Mouse (Mus musculus): ENCODE results near the gene Mad1l1.

The Mad1l1 gene

DNA sequence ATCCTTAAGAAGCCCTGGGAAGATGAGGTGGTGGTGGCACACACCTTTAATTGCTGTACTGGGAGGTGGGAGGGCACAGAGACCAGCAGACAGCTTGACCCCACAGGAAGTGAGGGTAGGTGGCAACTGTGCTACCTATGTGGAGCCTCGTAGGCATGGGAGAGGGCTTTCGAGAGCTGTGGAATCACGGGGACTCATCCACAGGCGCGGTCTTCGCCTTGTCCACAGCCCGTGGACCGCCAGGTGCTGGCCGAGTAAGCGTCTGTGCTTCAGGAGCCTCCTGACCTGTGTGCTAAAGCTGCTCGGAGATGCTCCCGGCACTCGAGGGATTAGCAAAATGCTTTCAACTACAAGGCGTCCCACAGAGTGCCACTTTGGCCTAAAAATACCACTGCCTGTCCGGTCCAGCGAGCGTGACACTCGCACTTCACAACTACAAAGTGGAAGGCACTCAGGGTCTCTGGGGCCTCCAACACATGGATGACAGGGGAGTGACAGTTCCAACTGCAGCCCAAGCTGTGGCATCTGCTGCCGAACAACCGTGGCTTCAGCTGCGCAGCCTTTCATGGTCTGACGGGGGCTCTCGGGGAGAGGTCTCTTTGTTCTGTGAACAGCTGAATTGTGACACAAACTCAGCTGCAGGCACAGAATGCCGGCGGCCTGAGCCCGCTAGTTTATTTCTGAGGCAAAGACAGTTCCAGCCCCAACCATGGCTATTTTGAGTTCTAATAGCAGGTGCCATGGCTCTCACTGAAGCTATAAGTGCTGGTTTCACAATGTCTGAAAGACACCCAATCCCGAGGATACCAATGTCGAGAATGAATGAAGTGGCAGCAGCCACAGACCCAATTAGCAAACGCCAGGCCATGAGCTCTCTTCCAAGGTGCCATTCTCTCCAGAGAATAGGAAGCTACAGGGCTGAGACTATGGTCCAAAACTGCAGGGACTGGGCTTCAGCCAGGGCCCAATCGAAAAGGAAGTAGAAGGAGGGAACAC lies 57.3 kb downstream of the Mad1l1 start:
- in situ Hi-C loops (cut with MboI) = no loop called here

DNA sequence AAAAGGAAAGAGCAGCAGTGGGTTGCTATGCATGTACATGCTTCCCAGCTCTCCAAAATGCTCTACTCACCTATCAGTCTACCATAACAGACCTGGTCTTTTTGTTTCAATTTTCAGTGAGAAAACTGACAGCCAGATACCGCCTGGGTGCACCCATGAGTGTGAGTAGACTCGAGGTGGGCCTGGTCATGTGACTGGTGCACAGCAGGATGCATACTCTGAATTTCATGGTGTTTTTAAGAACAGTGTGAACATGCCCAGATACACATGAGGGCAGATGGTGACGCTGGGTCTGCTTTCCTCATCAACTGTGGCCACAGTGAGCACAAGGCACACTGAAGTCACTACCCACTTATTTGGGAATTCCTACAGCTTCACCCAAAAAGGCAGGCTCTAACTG lies 59.0 kb downstream of the Mad1l1 start:
- in situ Hi-C loops (cut with MboI) = no loop called here

DNA sequence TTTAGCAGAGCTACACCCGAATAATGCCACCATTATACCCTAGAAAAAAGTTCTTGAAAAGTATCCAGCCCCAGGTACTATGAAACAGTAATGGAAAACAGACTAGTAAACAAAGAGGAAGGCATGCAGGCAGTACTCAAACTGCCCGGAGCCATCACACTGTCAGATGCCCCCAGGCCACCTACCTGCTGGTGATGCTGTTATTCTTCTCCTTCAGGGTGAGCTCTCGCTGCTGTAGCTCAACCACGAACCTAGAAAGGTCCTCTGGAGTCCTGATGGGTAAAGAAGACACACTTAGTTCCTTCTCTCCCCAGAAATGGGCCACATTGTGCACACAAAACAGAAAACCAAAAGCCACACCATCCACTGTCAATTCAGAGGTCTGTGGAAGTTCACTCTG lies 60.0 kb downstream of the Mad1l1 start:
- in situ Hi-C loops (cut with MboI) = no loop called here

DNA sequence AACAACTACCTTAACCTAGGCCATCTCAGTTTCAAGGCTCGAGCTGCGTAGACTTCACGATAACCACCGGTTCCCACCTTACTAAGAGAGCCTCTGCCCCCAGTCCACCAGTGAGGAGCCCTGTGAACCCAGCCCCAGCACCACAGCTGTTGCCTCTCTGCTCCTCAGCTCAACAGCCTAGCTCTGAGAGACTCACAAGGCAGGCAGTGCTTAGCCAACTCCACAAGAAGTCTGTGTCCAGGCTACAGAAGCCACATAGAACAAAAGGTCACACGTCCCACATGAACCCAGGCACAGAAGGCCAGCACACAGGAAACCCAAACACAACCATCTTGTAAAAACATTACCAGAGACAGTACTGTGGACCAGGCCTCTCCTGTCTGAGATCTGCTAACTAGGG lies 62.7 kb downstream of the Mad1l1 start:
- in situ Hi-C loops (cut with MboI) = no loop called here

DNA sequence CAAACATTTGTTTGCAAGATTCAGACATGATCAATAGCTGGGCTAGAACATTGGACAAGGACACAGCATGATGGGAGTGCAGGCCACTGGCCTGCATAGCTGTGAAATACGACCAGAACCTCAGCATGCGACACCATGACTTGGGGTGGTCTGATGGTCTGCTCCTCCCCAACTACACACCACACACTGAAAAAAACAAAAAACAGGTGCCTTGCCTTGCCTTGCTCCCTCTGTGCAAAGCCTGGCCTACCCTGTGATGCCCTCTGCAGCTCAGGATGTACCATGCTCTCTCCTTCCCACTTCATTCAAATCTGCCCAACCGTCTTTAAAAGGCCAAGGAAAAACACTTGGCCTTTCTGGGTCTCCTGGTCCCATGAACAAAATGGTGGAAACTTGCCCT lies 63.3 kb downstream of the Mad1l1 start:
- in situ Hi-C loops (cut with MboI) = no loop called here

DNA sequence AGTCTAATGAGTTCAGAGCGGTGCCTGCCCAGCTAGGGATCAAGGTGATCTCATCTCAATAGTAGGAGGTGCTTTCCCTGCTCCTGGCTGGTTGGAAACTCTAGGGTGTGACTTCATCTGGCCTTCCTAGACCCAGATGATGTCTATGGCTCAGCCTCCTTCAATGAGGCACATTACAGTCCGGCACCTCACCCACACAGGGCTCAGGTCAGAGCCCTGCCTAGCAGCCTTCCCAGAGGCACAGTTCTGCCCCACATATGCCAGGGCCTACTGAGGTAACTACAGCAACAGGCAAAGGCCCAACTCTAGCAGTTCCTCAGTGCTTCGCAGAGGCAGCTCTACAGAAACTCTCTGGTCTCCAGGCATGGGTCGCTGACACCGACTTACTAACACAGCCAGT lies 63.9 kb downstream of the Mad1l1 start:
- in situ Hi-C loops (cut with MboI) = no loop called here

DNA sequence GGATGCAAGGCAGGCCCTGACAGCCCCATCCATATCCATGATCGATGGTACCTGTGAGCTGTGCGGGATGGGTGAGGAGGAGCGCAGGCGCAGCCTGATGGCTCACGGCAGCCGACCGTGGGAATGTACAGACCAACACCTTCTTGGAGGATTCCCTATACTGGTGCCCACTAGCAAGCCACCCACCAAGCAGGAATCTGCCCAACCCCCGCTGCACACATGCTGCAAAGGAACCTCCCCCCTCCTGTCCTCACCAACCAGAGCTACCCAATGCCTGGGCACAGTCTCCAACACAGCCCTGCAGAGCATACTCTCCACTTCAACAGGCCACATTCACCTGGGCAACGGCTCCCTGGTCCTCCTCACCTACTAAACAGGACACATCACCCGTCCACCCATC lies 64.7 kb downstream of the Mad1l1 start:
- in situ Hi-C loops (cut with MboI) = no loop called here

DNA sequence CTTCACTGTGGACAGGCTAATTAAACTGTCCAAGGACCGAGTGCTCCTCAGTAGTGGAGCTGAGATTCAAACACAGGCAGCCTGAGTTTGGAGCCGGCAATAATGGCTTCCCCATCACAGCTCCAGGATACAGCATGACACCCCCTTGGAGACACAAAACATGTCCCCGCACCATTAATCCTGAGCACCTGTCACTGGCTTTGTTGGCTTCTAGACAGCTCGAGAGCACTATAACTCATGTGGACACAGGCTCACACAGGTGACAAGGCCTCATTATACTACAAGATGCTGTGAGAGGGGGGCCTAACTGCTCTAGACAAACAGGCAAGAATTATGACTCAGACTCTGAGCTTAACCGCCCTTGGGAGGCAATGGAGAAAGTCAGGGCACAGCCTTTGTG lies 66.1 kb downstream of the Mad1l1 start:
- in situ Hi-C loops (cut with MboI) = no loop called here

DNA sequence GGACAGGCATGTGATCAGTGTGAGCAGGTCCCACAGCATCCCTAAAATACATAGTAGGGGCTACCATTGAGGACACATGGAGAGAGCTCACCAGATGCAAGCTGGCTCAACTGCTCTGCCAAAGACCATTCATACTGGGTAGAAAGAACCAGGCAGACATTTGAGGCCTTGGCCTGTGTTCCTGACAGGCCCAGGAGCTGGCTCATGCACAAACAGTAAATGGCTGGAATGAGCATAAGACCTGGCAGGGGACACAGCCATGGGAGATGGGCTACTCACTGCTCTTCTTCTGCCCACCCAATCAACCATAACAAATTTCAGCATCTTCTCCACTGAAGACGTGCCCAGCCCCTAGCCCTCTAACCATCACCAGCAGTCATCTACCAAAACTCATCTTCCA lies 66.7 kb downstream of the Mad1l1 start:
- in situ Hi-C loops (cut with MboI) = no loop called here

DNA sequence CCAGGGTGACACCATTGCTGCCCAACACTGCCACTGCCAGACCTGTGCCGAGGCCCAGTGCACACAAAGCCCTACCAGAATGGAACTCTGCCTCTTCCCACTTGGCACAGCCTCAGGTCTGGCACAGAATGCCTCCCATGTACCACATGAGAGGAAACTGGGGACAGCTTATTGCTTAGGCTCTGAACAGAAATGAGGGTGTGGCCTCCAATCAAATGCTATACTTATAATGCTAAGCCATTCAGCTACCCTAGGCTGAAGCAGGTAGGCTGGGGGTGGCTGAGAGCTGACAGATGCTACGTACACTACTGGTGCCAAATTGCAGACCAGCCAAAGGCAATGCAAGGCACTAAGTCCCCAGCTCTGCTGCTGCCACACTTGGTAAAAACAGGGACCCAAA lies 69.4 kb downstream of the Mad1l1 start:
- in situ Hi-C loops (cut with MboI) = no loop called here

DNA sequence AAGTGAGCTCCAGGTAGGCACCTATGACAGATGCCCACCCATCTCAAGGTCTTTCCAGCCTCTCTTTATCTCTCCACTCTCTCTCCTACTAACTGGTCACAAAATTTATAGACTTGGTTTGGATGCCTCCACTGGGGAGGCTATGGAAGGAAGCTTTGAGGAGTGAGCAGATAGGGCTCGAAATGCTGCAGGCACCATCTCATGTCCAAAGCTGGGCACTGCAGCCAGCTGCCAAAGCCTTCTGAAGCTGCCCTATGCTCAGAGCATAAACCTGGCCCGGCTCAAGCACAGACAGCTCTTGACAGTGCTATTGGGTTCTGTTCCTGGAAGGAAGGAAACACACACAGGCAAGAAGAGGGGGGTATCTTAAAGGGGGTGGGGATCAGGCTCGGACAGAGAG lies 71.0 kb downstream of the Mad1l1 start:
- in situ Hi-C loops (cut with MboI) = no loop called here

DNA sequence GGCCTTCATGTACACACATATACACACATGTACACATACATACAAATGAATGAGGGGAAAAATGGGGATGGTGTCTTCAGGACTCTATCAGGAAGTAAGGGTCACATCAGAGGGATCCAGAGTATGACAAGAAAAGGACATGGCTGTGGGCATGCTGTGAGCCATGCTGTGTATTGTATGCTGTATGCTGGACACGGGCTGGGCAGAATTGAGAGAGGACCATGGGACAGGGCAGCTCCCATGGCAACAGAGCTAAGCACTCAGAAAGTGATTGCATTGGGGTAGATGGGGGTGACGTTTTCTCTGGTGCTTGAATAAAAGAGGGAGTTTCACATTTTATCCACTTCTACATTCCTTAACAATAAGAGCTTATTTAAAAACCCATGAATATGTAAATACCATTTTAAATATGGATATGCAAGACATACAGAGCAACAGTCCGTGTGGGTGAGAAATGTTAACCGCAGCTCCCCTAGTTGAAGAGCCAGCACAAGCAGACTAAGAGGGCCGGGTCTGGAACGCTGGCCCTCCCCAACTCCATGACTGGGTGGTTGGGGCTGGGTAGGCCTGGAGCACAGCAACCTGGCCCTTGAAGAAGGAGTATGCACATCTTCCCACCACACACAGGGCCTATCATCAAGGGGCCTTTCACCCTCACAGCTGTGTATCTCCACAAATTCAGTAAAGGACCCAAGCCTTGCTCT lies 71.8 kb downstream of the Mad1l1 start:
- in situ Hi-C loops (cut with MboI) = no loop called here

DNA sequence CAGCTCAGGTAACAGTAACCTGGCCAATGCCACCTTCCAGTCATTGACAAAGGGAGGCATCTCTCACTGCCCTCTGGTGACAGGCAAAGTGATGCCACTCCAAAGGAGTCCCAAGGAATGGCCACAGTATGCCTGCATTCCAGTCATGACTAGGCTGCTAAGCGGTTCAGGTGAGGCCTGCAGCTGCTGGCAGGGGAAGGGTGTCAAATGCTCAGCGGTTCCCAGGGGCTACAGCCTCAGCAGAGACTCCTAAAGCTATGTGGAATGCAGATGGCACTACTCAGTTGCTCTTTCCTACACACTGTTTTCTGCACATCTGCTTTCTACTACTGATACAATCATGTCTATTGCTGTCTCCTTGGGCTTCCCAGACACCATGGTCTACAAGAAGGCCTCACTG lies 73.3 kb downstream of the Mad1l1 start:
- in situ Hi-C loops (cut with MboI) = no loop called here

DNA sequence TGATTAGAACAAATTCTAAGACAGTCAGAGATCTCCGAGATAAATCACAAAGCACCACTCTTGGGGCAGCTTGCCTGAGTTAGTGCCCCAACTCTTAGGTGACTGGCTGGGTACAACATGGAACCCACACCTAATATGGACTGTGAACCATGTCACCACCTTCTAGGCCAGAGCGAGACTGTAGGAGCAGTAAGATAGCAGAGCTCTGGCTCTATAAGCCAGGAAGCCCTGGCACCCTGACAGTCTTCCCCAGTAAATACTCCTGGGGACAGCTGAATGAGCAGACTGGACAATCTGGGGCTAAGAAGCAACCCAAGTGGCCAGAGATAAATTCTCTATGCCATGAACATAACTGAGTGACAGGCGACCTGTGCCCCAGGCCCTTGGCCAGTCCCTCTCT lies 81.1 kb downstream of the Mad1l1 start:
- in situ Hi-C loops (cut with MboI) = no loop called here

DNA sequence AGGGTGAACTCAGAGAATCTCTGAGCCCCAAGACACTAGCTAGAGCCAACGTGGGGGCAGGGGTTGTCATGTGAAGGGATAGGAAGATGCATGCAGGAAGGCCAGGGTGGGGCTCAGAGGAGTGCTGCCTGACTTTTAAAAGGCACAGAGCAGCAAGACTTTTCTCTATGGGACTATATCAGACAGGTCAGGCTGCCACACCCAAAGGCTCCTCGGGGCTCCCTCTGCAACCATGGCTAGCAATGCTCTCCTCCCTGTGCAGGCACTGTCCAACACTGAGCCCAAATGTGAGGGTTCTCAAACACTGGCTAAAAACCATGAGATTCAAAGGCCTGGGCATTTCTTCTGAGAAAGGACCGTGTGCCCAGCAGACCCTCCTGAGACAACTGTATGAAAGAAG lies 82.5 kb downstream of the Mad1l1 start:
- in situ Hi-C loops (cut with MboI) = no loop called here

DNA sequence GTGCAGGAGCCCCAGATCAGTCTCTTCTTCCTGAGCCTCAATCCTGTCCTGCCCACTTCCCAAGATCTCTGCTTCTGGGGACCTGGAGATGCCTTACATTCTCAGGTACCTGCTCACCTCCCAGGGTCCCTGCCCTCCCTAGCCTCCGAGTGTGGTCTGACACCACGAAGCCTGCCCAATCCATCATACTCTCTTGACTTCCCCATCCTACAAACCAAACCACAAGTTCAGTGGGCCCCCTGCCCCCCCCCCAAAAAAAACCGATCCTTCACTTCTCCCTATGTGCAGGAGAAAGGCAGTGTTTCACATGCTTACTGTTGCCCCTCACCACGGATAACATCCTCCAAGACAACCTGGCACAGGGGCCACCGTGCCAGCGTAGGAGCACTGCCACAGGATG lies 90.5 kb downstream of the Mad1l1 start:
- in situ Hi-C loops (cut with MboI) = no loop called here

DNA sequence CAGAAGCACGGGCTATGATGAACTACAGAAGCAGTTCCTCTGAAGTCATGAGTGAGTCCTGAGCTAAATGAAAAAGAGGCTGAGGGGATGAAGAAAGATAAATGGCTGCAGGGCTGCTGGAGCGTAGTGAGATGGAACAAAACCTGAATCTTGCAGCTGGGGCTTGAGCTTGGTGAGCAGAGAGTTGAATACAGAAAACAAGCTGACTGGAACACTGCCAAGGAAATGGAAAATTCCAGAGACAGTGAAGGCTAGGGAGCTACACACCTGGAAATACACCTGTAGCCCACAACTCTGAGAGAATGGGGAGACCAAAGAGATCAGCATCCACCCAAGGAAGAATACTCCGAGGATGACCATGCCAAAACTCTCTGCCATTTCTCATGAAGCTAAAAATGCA lies 93.0 kb downstream of the Mad1l1 start:
- in situ Hi-C loops (cut with MboI) = no loop called here

DNA sequence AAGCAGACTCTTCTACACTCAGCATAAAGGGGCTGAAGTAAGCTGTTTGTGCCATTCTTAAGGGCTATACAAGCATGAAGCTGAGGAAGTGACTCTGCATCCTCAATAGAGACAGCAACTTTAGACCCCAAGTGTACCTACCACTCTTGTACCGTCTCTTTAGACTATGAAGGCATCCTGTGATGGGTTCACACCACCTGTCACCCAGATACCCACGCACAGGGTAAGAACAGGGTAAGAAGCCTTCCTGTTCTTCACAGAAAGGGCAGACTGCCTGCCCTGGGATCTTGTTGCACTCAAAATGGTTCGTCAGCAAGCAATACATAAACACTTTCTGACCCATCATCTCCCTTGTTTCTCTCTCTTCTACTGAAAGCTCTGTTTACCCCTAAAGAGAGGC lies 94.5 kb downstream of the Mad1l1 start:
- in situ Hi-C loops (cut with MboI) = no loop called here

DNA sequence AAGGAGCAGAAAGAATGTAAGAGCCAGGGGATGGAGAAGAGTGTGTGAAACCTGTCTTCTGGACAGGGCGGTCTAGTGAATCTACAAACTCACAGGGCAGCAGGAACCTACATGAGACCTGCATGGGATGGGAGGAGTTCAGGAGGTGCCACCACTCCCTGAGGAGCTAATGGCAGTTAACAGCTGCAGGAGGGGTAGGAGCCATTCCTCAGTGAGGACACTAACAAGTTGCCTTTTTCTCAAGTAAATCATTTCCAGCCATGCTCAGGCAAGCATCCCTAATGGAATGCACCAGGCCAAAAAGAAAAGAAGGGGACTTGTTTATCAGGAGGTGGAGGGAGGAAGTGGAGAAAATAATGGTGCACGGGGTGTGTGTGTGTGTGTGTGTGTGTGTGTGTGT lies 95.5 kb downstream of the Mad1l1 start:
- in situ Hi-C loops (cut with MboI) = no loop called here

DNA sequence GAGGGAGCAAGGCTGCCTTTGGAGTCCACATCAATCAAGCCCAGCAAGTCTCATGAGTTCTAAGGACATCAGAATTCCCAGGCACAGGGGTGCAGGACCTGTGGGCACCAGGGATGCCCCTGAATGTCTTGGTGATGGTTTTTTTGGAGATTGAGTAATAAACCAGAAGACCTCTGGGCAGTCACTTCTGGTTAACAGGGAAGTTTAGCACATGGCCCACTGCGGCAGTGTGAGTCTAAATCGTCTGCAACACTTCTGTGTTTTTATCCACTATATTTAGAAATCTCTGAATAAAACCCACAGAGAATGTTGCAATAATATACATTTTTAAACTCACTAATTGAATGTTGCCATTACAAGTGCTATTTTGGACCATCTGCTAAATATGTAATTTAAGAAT lies 96.2 kb downstream of the Mad1l1 start:
- in situ Hi-C loops (cut with MboI) = no loop called here

DNA sequence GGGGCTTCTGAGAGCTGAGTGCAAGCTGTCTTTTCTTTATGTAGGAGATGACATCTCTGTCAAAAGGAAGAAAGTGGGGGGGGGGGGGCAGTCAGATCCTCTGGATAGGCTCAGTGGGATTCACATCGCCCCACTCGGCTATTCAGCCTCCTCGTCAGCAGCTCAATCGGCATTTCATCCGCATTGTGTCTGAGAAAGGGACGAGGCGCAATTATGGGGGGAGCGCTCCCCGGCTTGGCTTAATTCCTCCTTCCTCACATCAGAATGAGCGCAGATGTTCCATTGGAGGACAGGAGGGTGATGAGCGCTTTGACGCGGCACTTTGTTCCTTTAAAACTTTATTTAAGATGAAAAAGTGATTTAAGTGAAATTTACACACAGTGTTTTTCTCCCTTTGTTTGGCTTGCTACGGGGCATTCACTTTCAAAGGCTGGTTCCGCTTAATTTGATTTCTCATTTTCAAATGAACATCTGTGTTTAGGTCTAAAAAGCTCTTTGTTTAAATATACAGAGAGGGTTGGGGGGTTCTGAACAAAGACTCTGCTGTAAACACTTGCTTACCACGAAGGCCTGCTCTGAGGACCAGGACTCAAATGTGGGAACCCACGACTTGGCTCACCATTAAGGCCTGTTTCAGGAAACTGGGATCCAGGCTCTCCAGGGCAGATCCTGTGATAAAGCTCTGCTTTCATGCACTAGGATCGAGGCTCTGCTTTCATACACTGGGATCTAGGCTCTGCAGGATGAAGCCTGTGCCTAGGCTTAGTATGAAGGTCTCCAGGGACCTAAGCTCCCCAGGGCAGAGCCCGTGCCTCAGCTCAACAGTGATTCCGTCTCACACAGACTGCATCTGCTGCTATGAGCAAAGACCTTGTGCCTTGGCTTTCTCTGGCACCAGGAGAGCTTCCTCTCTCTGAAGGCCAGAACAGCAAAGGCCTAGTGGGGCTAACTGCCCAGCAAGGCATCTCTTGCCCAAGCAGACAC lies 98.0 kb downstream of the Mad1l1 start:
- in situ Hi-C loops (cut with MboI) = no loop called here

DNA sequence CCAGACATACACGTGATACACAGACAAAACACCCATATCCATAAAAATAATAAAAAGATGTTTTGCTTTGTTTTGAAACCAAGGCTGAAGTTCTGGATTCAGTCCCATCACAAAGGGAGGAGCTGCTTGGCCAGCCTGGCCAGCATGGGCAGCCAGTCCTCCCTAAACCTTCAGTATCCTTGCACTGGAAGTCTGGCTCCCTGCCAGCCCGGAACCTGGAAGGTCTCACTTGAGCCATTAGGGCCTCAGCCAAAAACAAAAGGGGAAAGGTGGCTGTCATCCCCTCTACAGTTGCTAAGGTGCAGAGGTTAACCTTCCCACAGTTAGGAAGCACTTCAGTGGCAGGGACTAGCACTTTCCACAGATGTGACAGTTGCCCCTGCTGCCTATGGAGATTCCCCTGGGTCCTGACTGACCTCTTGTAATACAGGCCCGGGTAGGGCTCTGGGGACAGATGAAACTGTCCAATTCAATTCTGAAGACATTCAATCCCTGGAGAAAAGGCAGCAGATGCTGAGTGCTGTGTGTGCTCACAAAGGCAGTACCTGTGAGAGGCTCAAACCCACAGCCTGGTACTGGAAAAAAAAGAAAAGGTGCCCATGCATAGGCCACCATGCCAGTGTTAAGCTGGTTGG lies 100.2 kb downstream of the Mad1l1 start:
- in situ Hi-C loops (cut with MboI) = no loop called here
